Mouse (Mus musculus): ENCODE data around the gene Cldn7.

Cldn7 gene

GRCm38 (mm10) chr11:70017199-70017767 lies 52.7 kb downstream of the Cldn7 start:
- DNase-seq, result no peak
